Mouse (Mus musculus): ENCODE data around the gene Sart1. TPM values are rescaled to one million over a fixed set of nuclear protein-coding genes. Genes with fewer than 3 reads are reported as not detected.

Sart1 gene
- polyA plus RNA-seq, 1 experiment from 2014 or later, result 20.8 TPM

DNA sequence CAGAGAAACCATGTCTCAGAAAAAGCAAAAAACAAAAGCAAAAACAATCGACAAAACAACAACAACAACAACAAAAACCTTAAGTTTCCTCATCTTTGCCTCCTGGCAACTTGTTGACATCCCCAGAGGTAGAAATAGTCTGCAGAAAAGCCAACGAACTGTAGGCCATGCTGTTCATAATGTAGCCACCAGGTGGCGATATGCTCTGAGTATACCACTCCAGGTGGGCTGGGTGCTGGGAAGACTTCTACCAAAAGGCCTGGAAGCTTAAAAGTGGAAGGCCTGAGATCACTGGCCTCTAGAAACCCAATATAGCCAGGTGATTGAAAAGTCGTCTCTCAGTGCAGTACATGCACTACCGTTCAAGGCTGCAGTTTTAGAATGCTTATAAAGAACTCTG is 50.5 kb downstream of the Sart1 start:
- Histone ChIP-seq H3K9me3 (ENCODE audit: low read length) (no peaks in the 10 kb centered on the region), H3K4me3 (ENCODE audit: low read depth, low read length) (no peak overlapping the region), H3K4me2 (ENCODE audit: low read depth, low read length) (no peak overlapping the region), H3K27ac (ENCODE audit: low read depth) (no peak overlapping the region), H3K4me1 (ENCODE audit: insufficient read depth) (no peaks in the 10 kb centered on the region), H3K27me3 (ENCODE audit: insufficient read depth, low read length) (no peaks in the 10 kb centered on the region), H3K9ac (replicated peaks) (no peak overlapping the region), H3K36me3 (replicated peaks; ENCODE audit: insufficient read depth, low read length) (no peaks in the 10 kb centered on the region)
- WGBS (ENCODE audit: insufficient replicate concordance), result 20% methylated on average over 5 of the region's 5 CpGs
- ATAC-seq (no peak), DNase-seq (peak; percentile 83)
- TF ChIP-seq EP300 (IDR thresholded peaks at IDR 0.05; ENCODE audit: low read depth) (no peak), CTCF (IDR thresholded peaks at IDR 0.05; ENCODE audit: low read depth) (peak; percentile 95)

DNA sequence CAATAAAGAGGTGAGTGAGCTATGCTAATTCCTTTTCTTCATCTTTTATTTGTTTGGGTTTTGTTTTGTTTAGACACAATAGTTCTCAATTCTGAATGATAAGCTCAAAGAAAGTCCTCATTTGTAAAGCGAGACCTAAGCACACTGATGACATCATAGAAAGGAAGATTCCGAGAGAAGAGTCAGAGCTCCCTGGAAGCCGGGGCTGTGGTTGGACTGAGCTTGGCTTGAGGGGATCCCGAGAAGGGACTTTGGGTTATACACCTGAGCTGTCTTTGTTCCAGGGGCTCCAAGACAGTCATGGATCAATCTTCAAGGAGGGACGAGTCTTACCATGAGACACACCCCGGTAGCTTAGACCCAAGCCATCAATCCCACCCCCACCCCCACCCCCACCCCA is 53.1 kb downstream of the Sart1 start, which contains the start of gene Catsper1:
TSS of gene Catsper1 (plus strand) at position 301 of the 400 bp plus-strand sequence.
- no peak within 1 kb of the TSS for H3K4me3 ChIP-seq (ENCODE audit: low read depth, low read length)
- no peaks in the 10 kb centered on the region for H3K36me3 ChIP-seq (replicated peaks; ENCODE audit: insufficient read depth, low read length)
- DNase-seq (no peak), ATAC-seq (no peak)
- H3K9me3 ChIP-seq (ENCODE audit: low read length), result no peaks in the 10 kb centered on the region
- H3K4me1 ChIP-seq (ENCODE audit: insufficient read depth), result no peaks in the 10 kb centered on the region
- H3K27ac ChIP-seq (ENCODE audit: low read depth), result no peak within 1 kb of the TSS
- WGBS (ENCODE audit: insufficient replicate concordance), result 84% methylated on average over 6 of the region's 6 CpGs
- no peak within 1 kb of the TSS for H3K9ac ChIP-seq (replicated peaks)
- no peaks in the 10 kb centered on the region for H3K27me3 ChIP-seq (ENCODE audit: insufficient read depth, low read length)
- no peak for TF ChIP-seq EP300 (IDR thresholded peaks at IDR 0.05; ENCODE audit: low read depth)
- no peak for TF ChIP-seq CTCF (IDR thresholded peaks at IDR 0.05; ENCODE audit: low read depth)
- no peak within 1 kb of the TSS for H3K4me2 ChIP-seq (ENCODE audit: low read depth, low read length)

DNA sequence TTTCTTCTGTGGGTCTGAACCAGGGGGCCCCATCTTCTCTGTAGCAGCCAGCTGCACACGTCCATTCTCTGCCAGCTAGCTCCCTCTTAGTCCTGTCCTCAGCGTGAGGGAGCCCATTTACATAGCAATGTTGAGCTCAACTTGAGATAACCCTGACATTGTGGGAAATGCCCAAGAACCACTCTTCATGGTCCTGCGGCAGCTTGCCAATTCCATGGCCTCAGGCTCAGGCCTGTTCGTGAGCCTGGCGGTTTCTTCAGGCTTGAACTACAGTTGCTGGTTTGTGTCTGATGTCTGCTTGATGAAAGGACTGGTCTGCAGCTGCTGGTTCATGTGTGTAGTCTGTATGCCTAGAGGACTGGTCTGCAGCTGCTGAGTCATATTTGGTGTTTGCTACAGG is 53.8 kb downstream of the Sart1 start:
- H3K4me2 ChIP-seq (ENCODE audit: low read depth, low read length), result no peak overlapping the region

DNA sequence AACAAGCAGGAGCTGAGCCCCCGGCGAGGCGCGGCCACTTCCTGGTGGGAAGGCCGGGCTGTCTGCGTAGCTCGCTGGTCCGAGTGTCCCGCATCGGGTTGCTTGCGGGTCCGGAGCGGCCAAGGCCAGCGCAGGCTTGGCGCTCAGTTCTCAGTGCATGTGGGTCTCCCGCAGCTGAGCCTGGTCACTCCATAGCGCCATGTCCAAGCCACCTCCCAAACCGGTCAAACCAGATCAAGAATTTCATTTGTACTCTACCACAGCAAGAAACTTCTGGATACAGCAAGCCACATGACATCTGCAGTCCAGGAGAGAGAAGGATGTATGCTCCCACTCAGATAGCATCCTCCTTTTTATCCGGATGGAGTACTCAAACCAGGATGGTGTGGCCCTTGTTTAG is 60.5 kb downstream of the Sart1 start:
- H3K36me3 ChIP-seq (replicated peaks; ENCODE audit: insufficient read depth, low read length), result no peaks in the 10 kb centered on the region
- H3K27me3 ChIP-seq (ENCODE audit: insufficient read depth, low read length), result no peaks in the 10 kb centered on the region
- H3K27ac ChIP-seq (ENCODE audit: low read depth), result no peak overlapping the region
- no peaks in the 10 kb centered on the region for H3K9me3 ChIP-seq (ENCODE audit: low read length)
- H3K4me1 ChIP-seq (ENCODE audit: insufficient read depth), result no peaks in the 10 kb centered on the region
- H3K4me2 ChIP-seq (ENCODE audit: low read depth, low read length), result no peak overlapping the region
- TF ChIP-seq CTCF (IDR thresholded peaks at IDR 0.05; ENCODE audit: low read depth) (no peak), EP300 (IDR thresholded peaks at IDR 0.05; ENCODE audit: low read depth) (no peak)
- no peak overlapping the region for H3K9ac ChIP-seq (replicated peaks)
- no peak overlapping the region for H3K4me3 ChIP-seq (ENCODE audit: low read depth, low read length)
- DNase-seq (no peak), ATAC-seq (no peak)
- 71% methylated on average over 19 of the region's 19 CpGs for WGBS (ENCODE audit: insufficient replicate concordance)

More for the DNA sequence above, 53.8 kb downstream of the Sart1 start:
- H3K36me3 ChIP-seq (replicated peaks; ENCODE audit: insufficient read depth, low read length), result no peaks in the 10 kb centered on the region
- 68% methylated on average over 5 of the region's 5 CpGs for WGBS (ENCODE audit: insufficient replicate concordance)
- H3K4me1 ChIP-seq (ENCODE audit: insufficient read depth), result no peaks in the 10 kb centered on the region
- no peaks in the 10 kb centered on the region for H3K27me3 ChIP-seq (ENCODE audit: insufficient read depth, low read length)
- TF ChIP-seq CTCF (IDR thresholded peaks at IDR 0.05; ENCODE audit: low read depth), result no peak
- no peak for TF ChIP-seq EP300 (IDR thresholded peaks at IDR 0.05; ENCODE audit: low read depth)
- H3K9me3 ChIP-seq (ENCODE audit: low read length), result no peaks in the 10 kb centered on the region
- H3K4me3 ChIP-seq (ENCODE audit: low read depth, low read length), result no peak overlapping the region
- DNase-seq (no peak), ATAC-seq (no peak)
- H3K27ac ChIP-seq (ENCODE audit: low read depth), result no peak overlapping the region
- no peak overlapping the region for H3K9ac ChIP-seq (replicated peaks)

Other genes starting within 250 kb of the Sart1 start
- gene Pacs1, start 115.6 kb downstream of the Sart1 start, polyA plus RNA-seq (2015; fragmentation: Nextera tagmentation; extraction: Ambion mirVana), result 2.6 and 3.3 TPM in 2 replicates
- gene Sf3b2, start 93.2 kb downstream of the Sart1 start, polyA plus RNA-seq (2015; fragmentation: Nextera tagmentation; extraction: Ambion mirVana), result 80.7 and 93.7 TPM in 2 replicates
- gene Gal3st3, start 90.4 kb downstream of the Sart1 start, polyA plus RNA-seq (2015; fragmentation: Nextera tagmentation; extraction: Ambion mirVana), result not detected in 2 replicates
- not detected in 2 replicates for gene Catsper1, start 53.0 kb downstream of the Sart1 start, polyA plus RNA-seq (2015; fragmentation: Nextera tagmentation; extraction: Ambion mirVana)
- gene Cst6, start 39.1 kb downstream of the Sart1 start, polyA plus RNA-seq (2015; fragmentation: Nextera tagmentation; extraction: Ambion mirVana), result not detected in 2 replicates
- 19.3 and 25.0 TPM in 2 replicates for gene Eif1ad, start 22.0 kb downstream of the Sart1 start, polyA plus RNA-seq (2015; fragmentation: Nextera tagmentation; extraction: Ambion mirVana)
- 158 and 164 TPM in 2 replicates for gene Banf1, start 21.5 kb downstream of the Sart1 start, polyA plus RNA-seq (2015; fragmentation: Nextera tagmentation; extraction: Ambion mirVana)
- gene Tsga10ip, start 13.8 kb upstream of the Sart1 start, polyA plus RNA-seq (2015; fragmentation: Nextera tagmentation; extraction: Ambion mirVana), result 0.14 TPM in 1 of 2 replicates, not detected in the other
- 71.5 and 74.2 TPM in 2 replicates for gene Drap1, start 36.3 kb upstream of the Sart1 start, polyA plus RNA-seq (2015; fragmentation: Nextera tagmentation; extraction: Ambion mirVana)
- 15.8 and 16.1 TPM in 2 replicates for gene AI837181, start 36.4 kb upstream of the Sart1 start, polyA plus RNA-seq (2015; fragmentation: Nextera tagmentation; extraction: Ambion mirVana)
- not detected in 2 replicates for gene Fosl1, start 58.8 kb upstream of the Sart1 start, polyA plus RNA-seq (2015; fragmentation: Nextera tagmentation; extraction: Ambion mirVana)
- gene Ccdc85b, start 69.2 kb upstream of the Sart1 start, polyA plus RNA-seq (2015; fragmentation: Nextera tagmentation; extraction: Ambion mirVana), result 1.6 and 2.1 TPM in 2 replicates
- gene Fibp, start 71.9 kb upstream of the Sart1 start, polyA plus RNA-seq (2015; fragmentation: Nextera tagmentation; extraction: Ambion mirVana), result 35.6 and 35.7 TPM in 2 replicates
- 1.4 and 1.9 TPM in 2 replicates for gene Ctsw, start 79.8 kb upstream of the Sart1 start, polyA plus RNA-seq (2015; fragmentation: Nextera tagmentation; extraction: Ambion mirVana)
- gene Efemp2, start 85.3 kb upstream of the Sart1 start, polyA plus RNA-seq (2015; fragmentation: Nextera tagmentation; extraction: Ambion mirVana), result 8.1 and 9.2 TPM in 2 replicates
- 8.6 and 11.9 TPM in 2 replicates for gene Mus81, start 99.7 kb upstream of the Sart1 start, polyA plus RNA-seq (2015; fragmentation: Nextera tagmentation; extraction: Ambion mirVana)
- gene Cfl1, start 101.8 kb upstream of the Sart1 start, polyA plus RNA-seq (2015; fragmentation: Nextera tagmentation; extraction: Ambion mirVana), result 841 and 843 TPM in 2 replicates
- not detected in 2 replicates for gene 1700020D05Rik, start 115.1 kb upstream of the Sart1 start, polyA plus RNA-seq (2015; fragmentation: Nextera tagmentation; extraction: Ambion mirVana)
- gene Snx32, start 121.8 kb upstream of the Sart1 start, polyA plus RNA-seq (2015; fragmentation: Nextera tagmentation; extraction: Ambion mirVana), result 2.6 and 3.0 TPM in 2 replicates
- gene Ovol1, start 171.9 kb upstream of the Sart1 start, polyA plus RNA-seq (2015; fragmentation: Nextera tagmentation; extraction: Ambion mirVana), result 0.06 TPM in 1 of 2 replicates, not detected in the other
- 3.1 and 3.4 TPM in 2 replicates for gene Ap5b1, start 179.3 kb upstream of the Sart1 start, polyA plus RNA-seq (2015; fragmentation: Nextera tagmentation; extraction: Ambion mirVana)
- gene Rnaseh2c, start 213.2 kb upstream of the Sart1 start, polyA plus RNA-seq (2015; fragmentation: Nextera tagmentation; extraction: Ambion mirVana), result 78.4 and 79.1 TPM in 2 replicates
- 15.1 and 15.8 TPM in 2 replicates for gene Kat5, start 221.5 kb upstream of the Sart1 start, polyA plus RNA-seq (2015; fragmentation: Nextera tagmentation; extraction: Ambion mirVana)
- gene Rela, start 248.8 kb upstream of the Sart1 start, polyA plus RNA-seq (2015; fragmentation: Nextera tagmentation; extraction: Ambion mirVana), result 21.3 and 22.6 TPM in 2 replicates